16 mouse cellular contexts compared by ENCODE assay signal in the genomic region with DNA sequence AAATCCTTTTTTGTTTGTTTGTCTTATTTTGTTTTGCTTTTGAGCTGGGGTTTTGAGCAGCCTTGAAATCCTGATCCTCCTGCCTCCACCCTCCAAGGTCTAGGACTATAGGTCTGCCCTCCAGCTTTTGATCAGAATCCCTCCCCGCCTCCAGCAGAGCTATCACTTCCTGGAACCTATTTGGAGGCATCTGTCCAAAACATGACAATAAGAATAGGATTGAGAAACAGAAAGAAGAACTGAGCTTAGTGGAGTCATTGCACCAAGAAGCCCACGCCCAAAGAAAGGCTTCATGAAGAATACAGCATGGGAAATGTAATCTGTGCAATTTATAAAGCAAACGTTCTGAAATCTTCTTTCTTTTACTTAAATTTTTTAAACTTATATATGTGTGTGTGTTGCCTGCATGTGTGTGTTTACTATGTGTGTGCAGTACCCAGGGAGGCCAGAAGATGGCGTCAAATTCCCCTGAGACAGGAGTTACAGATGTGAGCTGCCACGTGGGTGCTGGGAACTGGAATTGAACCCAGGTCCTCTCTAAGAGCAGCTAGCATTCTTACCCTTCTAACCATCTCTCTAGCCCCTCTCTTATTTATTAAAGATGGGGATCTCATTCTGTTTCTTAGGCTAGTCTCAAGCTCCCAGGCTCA. TPM values are rescaled to one million over a fixed set of nuclear protein-coding genes. Genes with fewer than 3 reads are reported as not detected.
DNase-seq lines count a peak whose midpoint lies in the region; ATAC-seq and TF ChIP-seq lines count a peak whose summit lies in the region.
"Had no signal": no experiment of that assay in that cellular context is flagged by ENCODE, and none has a peak within 500 bp of the region (broad histone marks: within the 10 kb centered on the region; RNA-seq: fewer than 3 reads in every experiment).

No protein-coding gene starts in this region.

- WGBS in liver, embryonic 14.5 days (ENCODE audit: insufficient replicate concordance), result 57% methylated on average over 5 of the region's 5 CpGs
- 66% methylated on average over 5 of the region's 5 CpGs for WGBS in liver, embryonic 11.5 days

- H3K4me2 ChIP-seq in liver, embryonic 14.5 days (ENCODE audit: low read depth), result no peak overlapping the region
- no peak overlapping the region for H3K4me2 ChIP-seq in liver, embryonic 11.5 days

- H3K27ac ChIP-seq in gastrocnemius, adult 2 months, result no peak overlapping the region
- H3K27ac ChIP-seq in liver, embryonic 14.5 days, result no peak overlapping the region
- H3K27ac ChIP-seq in liver, embryonic 11.5 days (ENCODE audit: low read depth, low read length), result no peak overlapping the region

- H3K27me3 ChIP-seq in liver, embryonic 14.5 days (ENCODE audit: control insufficient read depth, insufficient read depth, low read length), result no peaks in the 10 kb centered on the region
- no peaks in the 10 kb centered on the region for H3K27me3 ChIP-seq in liver, embryonic 11.5 days (replicated peaks; ENCODE audit: control insufficient read depth, insufficient read depth, low read length)

- no peaks in the 10 kb centered on the region for H3K36me3 ChIP-seq in liver, embryonic 14.5 days (replicated peaks; ENCODE audit: control insufficient read depth, insufficient read depth, low read depth)
- H3K36me3 ChIP-seq in liver, embryonic 11.5 days (ENCODE audit: control insufficient read depth, insufficient read depth, low read length), result no peaks in the 10 kb centered on the region

- H3K9me3 ChIP-seq in liver, embryonic 14.5 days (ENCODE audit: control insufficient read depth, low read length), result no peaks in the 10 kb centered on the region
- peaks cover 5% of the 10 kb centered on the region; the same call in 1 of the 2 replicates for H3K9me3 ChIP-seq in liver, embryonic 11.5 days (ENCODE audit: control insufficient read depth, low read length)

- H3K9ac ChIP-seq in liver, embryonic 14.5 days (replicated peaks), result no peak overlapping the region
- H3K9ac ChIP-seq in liver, embryonic 11.5 days (ENCODE audit: low read depth, low read length), result no peak overlapping the region

- DNase-seq in gastrocnemius, adult 2 months, result no peak
- no peak for DNase-seq in gastrocnemius, adult 8-10 months (ENCODE audit: low spot score in 2 of 2)
- no peak for DNase-seq in liver, embryonic 14.5 days (ENCODE audit: low read depth in 3 of 3, low spot score in 3 of 3)
- DNase-seq in liver, embryonic 11.5 days (ENCODE audit: low spot score), result no peak
- DNase-seq in ES-CJ7 (ENCODE audit: low read depth, low spot score), result peak; percentile 72
- DNase-seq in induced T-regulatory cell, adult 2 months (ENCODE audit: low read depth), result peak; percentile 16
- DNase-seq in adrenal gland, adult 2 months, result no peak
- no peak for DNase-seq in thymus, postnatal 4 days
- DNase-seq: cerebellum, adult 11 months; gastrocnemius, postnatal 36 days; kidney, postnatal 36 days; left cerebral cortex, postnatal 4 days; lung, adult 18-20 months; right cerebral cortex, postnatal 4 days had no signal

- intact Hi-C loops in gastrocnemius, adult 2 months (cut with DNase I), result no loop called here

- H3K4me3 ChIP-seq in gastrocnemius, adult 2 months, result no peak overlapping the region
- no peak overlapping the region for H3K4me3 ChIP-seq in liver, embryonic 14.5 days (ENCODE audit: insufficient read depth in 1 of 2, low read depth in 2 of 2, low read length in 2 of 2)
- no peak overlapping the region for H3K4me3 ChIP-seq in liver, embryonic 11.5 days (ENCODE audit: low read depth, low read length)

- TF ChIP-seq CTCF in gastrocnemius, adult 2 months (IDR thresholded peaks at IDR 0.05), result peak; percentile 23; the same call in 1 of the 2 replicates
- peak; percentile 41 for TF ChIP-seq CTCF in liver, embryonic 14.5 days (IDR thresholded peaks at IDR 0.05; ENCODE audit: low read depth)

- H3K4me1 ChIP-seq in liver, embryonic 14.5 days (replicated peaks; ENCODE audit: control insufficient read depth in 2 of 2, insufficient read depth in 2 of 2, low read length in 1 of 2), result no peaks in the 10 kb centered on the region
- no peaks in the 10 kb centered on the region for H3K4me1 ChIP-seq in liver, embryonic 11.5 days (replicated peaks; ENCODE audit: control insufficient read depth, insufficient read depth, low read length)

- no peak for ATAC-seq in liver, embryonic 14.5 days (ENCODE audit: insufficient read depth)
- ATAC-seq in liver, embryonic 11.5 days (replicated peaks; ENCODE audit: low FRiP score), result no peak
- ATAC-seq: activated CD4-positive, CD25-positive, alpha-beta regulatory T cell, adult 4 months; intestine, embryonic 16.5 days had no signal

- TF ChIP-seq EP300 in liver, embryonic 14.5 days (IDR thresholded peaks at IDR 0.05; ENCODE audit: low read depth), result no peak

RNA-seq across cellular contexts. Expression of a gene that starts 46.5 kb away (rescaled TPM):
- total RNA-seq in gastrocnemius, adult 2 months (2021), result 1 to 10 TPM; 3.3 to 4.9 TPM
- 1 to 10 TPM; 2.2 to 4.0 (median 3.5) TPM for total RNA-seq in gastrocnemius, adult 8-10 months (2022)
- polyA plus RNA-seq in liver, embryonic 14.5 days (2012; rRNA removed), result 0.28 and 0.38 TPM in 2 replicates
- 0.37 and 0.62 TPM in 2 replicates for polyA plus RNA-seq in liver, embryonic 14.5 days (2014; fragmentation: Nextera tagmentation; extraction: Ambion mirVana)
- 2.3 and 2.8 TPM in 2 replicates for polyA plus RNA-seq in liver, embryonic 11.5 days (2014; fragmentation: Nextera tagmentation; extraction: Ambion mirVana)
- 10 to 100 TPM; 13.5 to 27.1 TPM for total RNA-seq in adrenal gland, adult 2 months (2021)
- polyA plus RNA-seq in adrenal gland, adult 2 months (2012; rRNA removed), result 2.0 and 2.1 TPM in 2 replicates

RNA-seq across cellular contexts. Expression of a gene that starts 49.0 kb away (rescaled TPM):
- total RNA-seq in gastrocnemius, adult 2 months (2021), result 10 to 100 TPM; 34.2 to 41.9 TPM
- 10 to 100 TPM; 33.1 to 39.3 (median 37.1) TPM for total RNA-seq in gastrocnemius, adult 8-10 months (2022)
- polyA plus RNA-seq in liver, embryonic 14.5 days (2012; rRNA removed), result 7.3 and 10.8 TPM in 2 replicates
- 36.0 and 38.0 TPM in 2 replicates for polyA plus RNA-seq in liver, embryonic 14.5 days (2014; fragmentation: Nextera tagmentation; extraction: Ambion mirVana)
- 82.1 and 94.4 TPM in 2 replicates for polyA plus RNA-seq in liver, embryonic 11.5 days (2014; fragmentation: Nextera tagmentation; extraction: Ambion mirVana)
- total RNA-seq in adrenal gland, adult 2 months (2021), result 100 to 1,000 TPM; 136 to 390 TPM
- 14.5 and 24.4 TPM in 2 replicates for polyA plus RNA-seq in adrenal gland, adult 2 months (2012; rRNA removed)

RNA-seq across cellular contexts. Expression of a gene that starts 56.9 kb away (rescaled TPM):
- 1 to 10 TPM; 2.8 to 3.6 TPM for total RNA-seq in gastrocnemius, adult 2 months (2021)
- 1 to 10 TPM; 2.4 to 2.8 (median 2.8) TPM for total RNA-seq in gastrocnemius, adult 8-10 months (2022)
- polyA plus RNA-seq in liver, embryonic 14.5 days (2012; rRNA removed), result 1.6 and 1.9 TPM in 2 replicates
- 2.1 and 2.2 TPM in 2 replicates for polyA plus RNA-seq in liver, embryonic 14.5 days (2014; fragmentation: Nextera tagmentation; extraction: Ambion mirVana)
- polyA plus RNA-seq in liver, embryonic 11.5 days (2014; fragmentation: Nextera tagmentation; extraction: Ambion mirVana), result 5.6 and 5.8 TPM in 2 replicates
- total RNA-seq in adrenal gland, adult 2 months (2021), result 1 to 10 TPM; 5.4 to 6.6 TPM
- polyA plus RNA-seq in adrenal gland, adult 2 months (2012; rRNA removed), result 4.2 and 4.5 TPM in 2 replicates

Comparison
In these comparisons a context has a peak if more than half of its experiments do, and no peak if none do; other contexts are left out.
1. DNase-seq: peak in ES-CJ7 (single experiment) and induced T-regulatory cell, adult 2 months (single experiment); none in gastrocnemius, adult 2 months (single experiment), gastrocnemius, adult 8-10 months (0 of 2), liver, embryonic 14.5 days (0 of 3), liver, embryonic 11.5 days (single experiment), adrenal gland, adult 2 months (single experiment) and thymus, postnatal 4 days (single experiment).